Mouse (Mus musculus): Measurements from ENCODE around the gene Tspan31.

The Tspan31 gene

DNA sequence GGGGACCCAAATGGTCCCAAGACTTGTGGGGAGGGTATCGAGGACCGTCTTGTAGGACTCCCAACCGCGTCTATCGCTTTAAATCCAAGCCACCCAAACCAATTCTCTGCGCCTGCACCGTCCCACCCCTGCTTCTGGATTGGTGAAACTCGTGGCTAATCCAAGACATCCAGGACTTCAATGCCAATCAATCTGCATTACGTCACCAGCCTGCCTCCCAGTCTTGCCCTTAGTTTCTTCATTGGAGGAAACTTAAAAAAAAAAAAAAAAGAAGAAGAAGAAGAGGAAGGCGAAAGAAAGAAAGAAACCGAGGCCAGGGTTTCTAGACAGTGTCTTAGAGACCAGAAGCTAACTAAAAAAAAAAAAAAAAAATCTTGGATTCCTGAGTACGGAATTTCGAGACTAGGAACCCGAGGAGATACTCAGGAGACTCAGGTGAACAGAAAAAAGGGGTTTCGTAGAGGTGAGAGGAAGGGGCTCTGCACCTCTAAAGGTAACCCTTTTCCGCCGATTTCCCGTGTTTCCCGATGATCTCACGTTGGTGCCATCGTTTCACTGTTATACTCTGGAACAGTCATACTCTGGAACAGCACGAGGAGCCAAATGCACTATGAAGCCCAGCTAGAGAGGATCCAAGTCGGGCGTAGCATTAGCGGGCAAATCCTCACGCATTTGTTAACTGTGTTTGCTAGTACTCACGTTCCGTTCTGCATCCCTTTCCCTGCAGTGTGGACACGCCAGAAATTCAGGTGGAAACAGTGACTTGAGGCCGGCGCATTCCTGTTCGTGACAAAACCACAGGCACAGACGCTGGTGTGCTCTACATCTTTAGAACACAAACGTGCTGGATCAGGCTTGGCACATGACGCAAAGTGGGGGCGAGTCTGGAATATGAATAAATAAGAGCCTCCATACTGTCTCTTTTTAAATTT lies at the start of gene Tspan31:
Gene Tspan31 (minus strand): TSS at position 75 of the 932 bp plus-strand sequence.
- no peak for DNase-seq (ENCODE audit: low read depth in 2 of 2, low spot score in 2 of 2)

DNA sequence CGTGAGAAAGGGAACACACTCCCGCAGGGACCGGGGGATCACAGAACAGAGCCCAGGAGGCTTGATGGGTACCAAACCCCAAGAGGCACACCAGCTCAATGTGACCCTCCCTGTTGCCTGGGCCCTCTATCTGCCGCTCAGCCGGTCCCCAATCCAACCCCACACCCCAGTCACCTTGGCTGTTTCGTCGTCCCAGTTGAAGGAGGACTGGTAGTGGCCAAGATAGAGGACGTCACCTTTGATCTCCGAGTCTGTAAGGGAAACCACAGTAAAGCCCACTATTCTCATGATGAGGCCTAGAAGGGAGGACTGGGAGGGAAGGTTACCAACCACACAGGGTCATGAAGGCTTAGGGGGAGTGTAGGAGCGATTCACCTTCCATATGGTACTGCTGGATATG lies 49.2 kb upstream of the Tspan31 start:
- DNase-seq (ENCODE audit: low read depth in 2 of 2, low spot score in 2 of 2), result no peak

DNA sequence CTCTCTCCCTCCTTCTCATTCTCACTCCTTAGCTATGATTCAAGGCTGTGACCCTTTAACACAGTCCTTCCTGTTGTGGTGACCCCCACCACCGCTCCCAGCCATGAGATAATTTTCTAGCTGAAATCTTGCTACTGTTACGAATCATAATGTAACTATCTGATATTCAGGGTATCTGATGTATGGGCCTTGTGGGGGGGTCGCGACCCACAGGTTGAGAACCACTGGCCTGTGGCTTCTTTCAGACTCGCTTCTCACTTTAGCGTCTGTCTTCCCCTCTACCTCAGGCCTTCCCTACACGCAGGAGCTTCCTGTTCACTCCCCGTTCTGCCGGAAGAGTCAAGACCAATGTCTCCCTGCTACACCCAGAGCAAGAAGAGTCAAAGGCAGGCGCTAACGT lies 48.4 kb upstream of the Tspan31 start:
- DNase-seq (ENCODE audit: low read depth in 2 of 2, low spot score in 2 of 2), result no peak

DNA sequence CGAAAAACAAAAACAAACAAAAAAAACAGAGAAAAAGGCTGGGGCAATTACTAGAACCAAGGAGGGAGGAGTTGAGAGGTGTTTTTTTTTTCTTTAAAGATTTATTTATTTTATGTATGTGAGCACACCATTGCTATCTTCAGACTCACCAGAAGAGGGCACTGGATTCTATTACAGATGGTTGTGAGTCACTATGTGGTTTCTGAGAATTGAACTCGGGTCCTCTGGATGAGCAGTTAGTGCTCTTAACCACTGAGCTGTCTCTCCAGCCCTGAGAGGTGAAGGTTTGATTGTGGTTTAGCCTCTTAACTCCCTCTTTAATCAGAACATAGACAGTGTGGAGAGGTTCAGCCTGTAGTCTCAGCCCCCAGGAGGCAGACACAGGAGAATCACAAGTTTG lies 45.0 kb upstream of the Tspan31 start:
- DNase-seq (ENCODE audit: low read depth in 2 of 2, low spot score in 2 of 2), result no peak

DNA sequence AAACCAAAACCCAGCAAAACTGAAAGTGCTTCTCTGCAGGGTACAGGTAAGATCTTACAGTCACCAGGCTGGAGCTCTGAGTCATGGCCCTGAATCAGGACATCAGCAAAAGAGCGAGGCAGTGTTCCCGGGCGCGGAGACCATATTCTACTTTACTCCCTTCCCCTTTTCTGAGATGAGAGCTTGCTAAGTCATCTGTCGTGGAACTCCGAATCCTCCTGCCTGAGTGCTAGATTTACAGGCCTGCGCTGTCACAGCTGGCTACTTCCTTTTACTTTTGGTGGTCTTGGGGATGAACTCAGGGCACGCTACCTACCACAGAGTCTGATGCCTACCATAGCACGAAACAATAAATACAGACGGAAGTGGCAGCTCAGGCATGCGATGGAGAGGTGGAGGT lies 44.3 kb upstream of the Tspan31 start:
- no peak for DNase-seq (ENCODE audit: low read depth in 2 of 2, low spot score in 2 of 2)

DNA sequence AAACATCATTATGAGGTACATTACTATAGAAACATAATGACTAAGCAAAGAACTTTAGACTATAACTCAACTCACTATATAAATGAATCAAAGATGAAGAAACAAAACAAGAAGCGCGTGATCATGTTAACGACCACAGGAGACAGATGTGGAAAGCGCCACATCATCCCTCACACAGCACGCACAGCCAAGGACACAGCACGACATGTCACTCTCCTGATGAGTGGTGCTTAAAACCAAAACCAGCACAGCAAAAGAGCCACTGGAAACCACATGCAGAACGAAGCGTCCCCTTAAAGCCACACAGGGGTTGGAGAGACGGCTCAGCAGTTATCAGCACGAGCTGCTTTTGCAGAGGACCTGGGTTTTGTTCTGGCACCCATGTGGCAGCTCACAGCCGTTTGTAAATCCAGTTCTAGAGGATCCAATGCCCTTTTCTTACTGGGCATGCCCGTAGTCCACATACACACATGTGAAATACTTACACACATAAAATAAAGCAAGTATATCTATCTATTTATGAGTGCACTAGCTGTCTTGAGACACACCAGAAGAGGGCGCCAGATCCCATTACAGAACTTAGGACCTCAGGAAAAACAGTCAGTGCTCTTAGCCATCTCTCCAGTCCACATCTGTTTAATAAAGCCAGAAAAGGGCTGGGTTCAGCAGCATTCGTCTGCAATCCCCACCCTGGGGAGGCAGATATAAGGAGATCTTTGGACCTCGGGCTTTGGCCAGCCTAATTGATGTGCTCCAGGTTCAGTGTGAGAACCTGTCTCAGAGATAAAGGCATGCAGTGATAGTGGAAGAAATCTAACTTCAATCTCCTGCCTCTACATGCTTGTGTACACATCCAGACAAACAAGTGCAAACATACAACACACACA lies 41.2 kb upstream of the Tspan31 start:
- no peak for DNase-seq (ENCODE audit: low read depth in 2 of 2, low spot score in 2 of 2)

DNA sequence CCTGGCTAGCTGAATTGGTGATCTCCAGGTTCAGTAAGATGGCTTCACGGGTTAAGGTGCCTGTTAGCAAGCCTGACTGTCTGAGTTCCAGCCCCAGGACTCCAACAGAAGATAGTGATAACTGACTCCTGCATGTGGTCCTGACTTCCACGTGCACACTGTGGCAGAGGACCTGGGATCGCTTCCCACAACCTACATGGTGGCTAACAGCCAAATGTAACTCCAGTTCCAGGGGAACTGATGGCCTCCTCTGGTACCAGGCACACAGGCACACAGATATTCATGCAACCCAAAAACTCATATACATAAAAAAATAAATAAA lies 38.2 kb upstream of the Tspan31 start:
- no peak for DNase-seq (ENCODE audit: low read depth in 2 of 2, low spot score in 2 of 2)

DNA sequence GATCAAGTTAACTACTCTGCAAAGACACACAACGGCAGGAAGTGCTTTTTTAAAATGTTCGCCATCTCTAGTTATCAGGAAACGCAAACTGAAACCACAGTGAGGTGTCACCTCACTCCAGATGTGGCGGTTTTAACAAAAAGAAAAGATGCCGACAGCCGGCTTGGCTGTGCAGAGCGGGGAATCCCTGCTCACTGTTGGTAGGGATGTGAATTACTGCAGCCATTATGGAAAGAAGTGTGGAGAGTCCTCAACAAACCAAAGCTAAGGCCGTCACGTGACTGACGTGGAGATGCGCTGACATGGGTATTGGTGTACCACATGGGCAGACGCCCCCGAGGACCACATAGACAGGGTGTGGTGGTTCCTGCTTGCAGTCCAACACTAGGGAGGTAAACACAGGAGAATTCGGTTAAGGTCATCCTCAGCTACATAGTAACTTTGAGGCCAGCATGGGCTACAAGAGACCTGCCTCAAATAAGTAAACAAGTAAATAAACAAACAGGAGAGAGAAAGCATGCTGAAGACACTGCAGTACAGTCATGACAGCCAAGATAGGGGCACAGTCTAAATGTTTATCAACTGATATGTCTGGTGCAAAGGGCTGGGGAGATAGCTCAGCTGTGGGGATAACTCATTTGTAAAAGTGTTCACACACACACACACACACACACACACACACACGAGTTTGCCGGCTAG lies 37.6 kb upstream of the Tspan31 start:
- peak in 1 of 2 experiments; percentile 35 for DNase-seq (ENCODE audit: low read depth in 2 of 2, low spot score in 2 of 2)

DNA sequence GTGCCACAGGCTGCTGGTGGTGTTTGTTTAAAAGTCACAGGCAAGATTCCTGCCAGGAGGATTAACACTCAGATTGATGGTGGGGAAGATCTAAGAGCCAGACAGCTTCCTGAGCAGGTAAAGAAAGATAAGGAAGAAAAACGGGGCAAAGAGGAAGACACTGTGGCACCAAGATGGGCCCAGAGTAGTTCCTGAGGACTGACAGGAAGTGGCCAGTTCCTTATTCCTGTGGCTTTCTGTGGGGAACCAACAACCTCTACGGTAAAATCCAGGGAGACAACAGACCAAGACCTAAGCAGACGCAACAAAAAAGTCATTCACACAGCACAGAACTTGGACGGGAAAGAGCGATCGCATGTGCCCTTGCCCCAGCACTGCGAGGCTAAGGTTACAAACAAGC lies 33.6 kb upstream of the Tspan31 start:
- DNase-seq (ENCODE audit: low read depth in 2 of 2, low spot score in 2 of 2), result no peak

DNA sequence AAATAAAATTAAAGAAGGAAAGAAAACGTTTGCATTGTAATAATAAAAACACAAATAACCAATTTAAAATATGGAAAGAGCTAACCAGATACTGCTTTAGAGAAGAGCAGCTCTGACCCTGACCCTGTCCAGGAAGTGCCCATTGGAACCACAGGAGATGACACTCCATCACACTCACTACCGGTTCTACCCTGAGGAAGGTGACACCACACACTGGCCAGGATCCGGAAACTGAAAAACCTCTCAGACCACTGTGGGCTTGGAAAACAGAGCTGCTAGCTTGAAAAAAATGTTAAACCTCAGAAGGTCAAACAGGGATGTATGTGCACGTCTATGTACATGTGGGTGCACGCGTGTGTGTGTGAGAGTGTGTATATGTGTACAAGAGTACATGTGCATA lies 31.1 kb upstream of the Tspan31 start:
- no peak for DNase-seq (ENCODE audit: low read depth in 2 of 2, low spot score in 2 of 2)

DNA sequence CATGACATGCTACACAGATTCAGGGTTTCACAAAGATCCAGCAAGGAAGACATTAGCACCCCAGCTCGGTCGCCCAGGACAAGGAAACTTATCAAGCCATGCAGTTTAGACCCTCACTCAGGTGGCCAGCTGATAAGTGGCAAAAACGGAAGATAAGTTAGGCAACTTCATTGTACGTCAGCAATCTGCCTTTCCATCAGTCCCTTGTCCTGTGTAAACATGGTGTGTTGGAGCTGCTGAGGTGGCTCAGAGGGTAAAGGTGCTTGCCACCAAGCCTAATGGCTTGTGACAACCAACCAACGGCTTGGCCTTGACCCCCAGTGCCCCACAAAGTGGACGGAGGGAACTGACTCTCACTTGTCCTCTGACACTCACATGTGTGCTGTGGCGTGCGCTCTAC lies 30.4 kb upstream of the Tspan31 start:
- DNase-seq (ENCODE audit: low read depth in 2 of 2, low spot score in 2 of 2), result no peak

DNA sequence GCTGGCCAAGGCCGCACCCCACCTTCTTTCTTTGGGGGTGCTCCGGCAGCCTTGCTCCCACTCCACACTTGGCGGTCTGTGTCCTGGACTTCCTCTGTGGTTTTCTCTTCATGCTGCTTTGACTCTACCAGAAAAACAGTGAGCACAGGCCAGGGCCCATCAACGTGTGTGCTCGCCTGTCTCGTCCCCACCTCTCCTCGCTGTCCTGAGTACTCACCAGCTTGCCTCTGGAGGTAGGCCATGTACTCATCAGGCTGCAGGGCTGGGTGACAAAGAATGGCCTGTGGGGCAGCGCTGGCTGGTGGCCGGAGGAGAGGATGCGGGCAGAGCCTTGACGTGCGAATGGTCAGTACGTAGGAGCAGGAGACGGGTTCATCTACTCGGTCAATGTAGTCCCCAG lies 29.8 kb upstream of the Tspan31 start:
- no peak for DNase-seq (ENCODE audit: low read depth in 2 of 2, low spot score in 2 of 2)

DNA sequence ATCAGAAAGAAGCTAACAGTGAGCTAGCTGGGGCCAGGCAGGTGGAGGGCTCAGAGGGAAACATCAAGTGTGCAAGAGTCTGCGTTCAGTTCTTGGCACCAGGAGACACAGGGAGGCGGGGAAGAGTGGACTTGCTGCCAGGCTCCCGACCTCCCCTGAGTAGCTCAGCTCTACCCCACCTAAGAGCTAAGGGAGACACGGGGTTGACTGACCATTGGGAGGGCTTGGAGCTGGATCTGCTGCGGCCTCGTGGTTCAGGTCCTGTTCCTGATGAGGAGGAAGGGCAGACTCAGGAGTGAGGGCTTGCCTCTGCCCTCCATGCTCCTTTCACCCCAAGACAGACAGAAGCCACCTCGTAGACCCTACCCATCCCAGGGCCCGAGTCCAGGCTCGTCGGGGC lies 29.1 kb upstream of the Tspan31 start:
- DNase-seq (ENCODE audit: low read depth in 2 of 2, low spot score in 2 of 2), result no peak

DNA sequence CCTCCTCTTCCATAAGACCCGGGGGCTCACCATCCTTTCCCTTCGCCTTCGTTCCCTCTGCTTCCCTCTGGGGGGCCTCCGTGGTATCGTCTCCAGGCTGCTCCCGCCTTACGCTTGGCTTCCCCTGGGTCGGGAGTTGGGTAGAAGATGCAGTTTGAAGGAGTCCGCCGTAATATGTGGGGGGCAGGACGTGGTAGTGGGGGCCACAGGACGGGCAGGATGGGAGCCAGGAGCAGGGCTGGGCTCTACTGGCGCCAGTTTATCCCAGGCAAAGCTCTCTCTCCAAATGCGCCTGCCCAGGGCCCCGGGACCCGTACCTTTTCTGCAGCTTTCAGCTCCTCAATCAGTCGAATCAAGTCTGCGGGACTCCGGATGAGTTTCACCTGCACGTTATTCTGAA lies 28.4 kb upstream of the Tspan31 start:
- DNase-seq (ENCODE audit: low read depth in 2 of 2, low spot score in 2 of 2), result no peak

DNA sequence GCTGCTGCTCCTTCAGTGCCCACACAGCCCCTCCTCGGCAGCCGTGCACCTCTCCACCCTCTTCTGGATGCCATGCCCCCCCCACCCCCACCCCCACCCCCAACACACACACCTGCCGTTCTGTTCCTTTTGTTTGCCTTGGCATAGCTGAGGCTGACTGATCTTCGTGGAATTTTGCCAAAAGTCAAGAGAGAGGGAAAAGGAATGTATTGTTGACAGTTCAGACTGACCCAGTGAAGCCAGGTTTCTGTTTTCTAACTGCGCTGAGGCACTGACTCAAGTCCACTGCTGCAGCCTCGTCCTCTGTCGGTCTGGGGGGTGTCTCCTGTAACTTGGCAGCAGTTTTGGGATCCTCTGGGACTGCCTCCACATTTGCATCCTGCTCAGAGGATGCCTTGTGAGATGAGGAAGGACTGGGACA lies 24.3 kb upstream of the Tspan31 start:
- no peak for DNase-seq (ENCODE audit: low read depth in 2 of 2, low spot score in 2 of 2)

DNA sequence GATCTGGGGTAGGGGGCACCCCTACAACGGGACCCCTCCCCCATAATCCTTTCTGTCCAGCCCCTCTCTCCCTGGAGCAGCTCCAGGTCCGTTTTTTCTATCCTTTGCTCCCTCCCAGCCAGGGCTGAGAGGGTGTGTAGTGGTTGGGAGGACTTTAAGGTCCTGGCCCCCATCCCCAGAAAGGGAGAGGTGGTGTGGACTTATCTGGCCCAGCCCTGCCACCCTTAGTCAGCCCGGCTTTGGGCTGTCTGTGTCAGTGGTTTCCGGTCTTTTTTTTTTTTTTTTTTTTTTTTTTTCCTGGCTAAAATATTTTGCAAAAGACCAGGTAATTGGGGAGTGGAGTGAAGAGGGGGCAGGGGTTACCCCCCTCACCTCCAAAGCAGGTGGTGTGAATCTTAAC lies 22.7 kb upstream of the Tspan31 start:
- DNase-seq (ENCODE audit: low read depth in 2 of 2, low spot score in 2 of 2), result no peak

DNA sequence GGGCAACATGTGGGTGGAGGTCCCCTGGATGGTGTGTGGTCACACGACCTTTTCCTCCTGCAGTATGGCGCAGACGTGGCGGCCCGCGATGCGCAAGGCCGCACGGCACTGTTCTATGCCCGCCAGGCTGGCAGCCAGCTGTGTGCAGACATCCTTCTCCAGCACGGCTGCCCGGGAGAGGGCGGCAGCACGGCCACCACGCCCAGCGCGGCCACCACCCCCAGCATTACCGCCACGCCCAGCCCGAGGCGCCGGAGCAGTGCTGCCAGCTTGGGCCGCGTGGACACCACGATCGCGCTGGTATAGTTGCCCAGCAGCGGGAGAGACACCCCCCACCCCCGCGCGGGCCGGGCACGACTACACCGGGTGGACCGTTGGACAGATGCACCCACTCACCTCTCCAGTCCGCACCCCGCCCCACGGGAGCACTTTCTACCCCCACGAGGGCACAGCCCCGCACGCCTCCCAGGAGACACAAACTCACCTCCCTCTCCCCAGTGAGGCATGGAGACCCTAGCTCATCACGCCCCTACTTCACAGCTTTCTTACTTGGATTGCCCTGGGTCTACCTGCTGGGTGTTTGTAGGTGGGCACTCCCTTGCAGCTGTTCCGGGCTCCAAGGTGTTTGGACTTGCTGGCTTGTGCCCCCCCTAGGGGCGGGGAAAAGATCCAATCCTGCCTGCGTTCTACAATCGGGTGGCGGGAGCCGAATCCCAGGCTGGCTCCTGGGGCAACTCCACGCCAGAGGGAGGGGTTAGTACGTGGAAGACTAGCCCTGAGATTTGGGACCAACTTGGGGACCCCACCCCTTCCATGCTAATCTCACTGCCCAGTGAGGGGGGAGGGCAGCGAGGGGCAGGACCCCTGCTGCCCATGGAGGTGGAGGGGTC lies 21.7 kb upstream of the Tspan31 start:
- DNase-seq (ENCODE audit: low read depth in 2 of 2, low spot score in 2 of 2), result no peak

DNA sequence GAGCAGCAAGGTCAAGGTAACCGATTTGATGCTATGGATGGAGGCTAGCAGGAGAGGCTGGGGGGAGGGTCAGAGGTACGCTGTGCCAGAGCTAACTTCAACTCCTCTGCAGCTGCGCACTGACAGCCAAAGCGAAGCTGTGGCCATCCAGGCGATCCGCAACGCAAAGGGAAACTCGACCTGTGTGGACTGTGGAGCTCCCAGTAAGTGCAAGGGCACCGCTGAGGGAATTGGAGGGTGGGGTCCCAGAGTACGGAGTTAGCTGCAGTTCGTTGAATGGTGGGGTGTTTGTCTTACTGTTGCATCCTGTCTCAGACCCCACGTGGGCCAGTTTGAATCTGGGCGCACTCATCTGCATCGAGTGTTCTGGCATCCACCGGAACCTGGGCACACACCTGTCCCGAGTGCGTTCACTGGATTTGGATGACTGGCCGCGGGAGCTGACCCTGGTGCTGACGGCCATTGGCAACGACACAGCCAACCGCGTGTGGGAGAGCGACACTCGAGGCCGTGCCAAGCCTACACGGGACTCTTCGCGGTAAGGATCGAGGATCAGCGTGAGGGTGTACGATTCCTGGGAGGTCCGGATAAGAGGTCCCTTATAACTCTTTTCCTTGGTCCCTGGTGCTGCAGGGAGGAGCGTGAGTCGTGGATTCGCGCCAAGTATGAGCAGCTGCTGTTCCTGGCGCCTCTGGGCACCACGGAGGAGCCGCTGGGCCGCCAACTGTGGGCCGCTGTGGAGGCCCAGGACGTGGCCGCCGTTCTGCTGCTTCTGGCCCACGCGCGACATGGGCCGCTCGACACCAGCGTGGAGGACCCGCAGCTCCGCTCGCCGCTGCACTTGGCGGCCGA lies 20.7 kb upstream of the Tspan31 start:
- DNase-seq (ENCODE audit: low read depth in 2 of 2, low spot score in 2 of 2), result no peak

DNA sequence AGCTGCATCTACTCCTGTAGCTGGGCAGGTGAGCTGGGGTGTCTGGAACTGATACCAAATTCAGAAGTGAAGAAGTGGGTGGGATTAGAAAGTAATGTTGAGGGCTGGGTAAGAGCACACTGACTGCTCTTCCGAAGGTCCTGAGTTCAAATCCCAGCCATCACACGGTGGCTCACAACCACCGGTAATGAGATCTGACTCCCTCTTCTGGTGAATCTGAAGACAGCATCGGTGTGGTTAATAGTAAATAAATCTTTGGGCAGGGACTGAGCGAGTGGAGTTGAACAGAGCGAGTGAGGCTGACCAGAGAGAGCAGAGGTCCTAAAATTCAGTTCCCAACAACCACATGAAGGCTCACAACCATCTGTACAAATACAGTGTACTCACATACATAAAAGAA lies 15.6 kb upstream of the Tspan31 start:
- DNase-seq (ENCODE audit: low read depth in 2 of 2, low spot score in 2 of 2), result no peak

DNA sequence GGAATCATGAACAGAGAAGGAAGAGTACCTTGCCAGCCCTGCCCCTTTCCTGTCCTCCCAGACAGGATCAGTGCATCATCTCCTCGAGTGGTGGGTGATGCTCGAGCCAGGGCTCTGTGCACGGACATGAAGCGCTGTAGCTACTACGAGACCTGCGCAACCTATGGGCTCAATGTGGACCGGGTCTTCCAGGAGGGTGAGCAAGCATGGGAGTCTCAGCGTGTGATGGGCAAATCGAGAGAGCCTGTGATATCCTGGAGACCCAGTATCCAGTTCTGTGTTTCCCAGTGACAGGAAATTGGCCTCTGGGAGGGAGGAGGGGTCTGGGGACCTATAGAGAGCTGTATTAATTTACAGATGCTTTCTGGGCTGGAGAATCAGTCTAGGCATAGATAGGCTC lies 15.0 kb upstream of the Tspan31 start:
- DNase-seq (ENCODE audit: low read depth in 2 of 2, low spot score in 2 of 2), result no peak

Measured in CD8-positive naive resting alpha-beta T cell, adult 2 months (primary cell).